Mouse (Mus musculus): ENCODE data around the gene Phldb1.

- TF ChIP-seq MYOG (IDR thresholded peaks at IDR 0.05; ENCODE audit: control insufficient read depth in 1 of 3, insufficient read depth in 1 of 3, insufficient read length in 2 of 3, low read depth in 2 of 3) (no peak), POLR2A (IDR thresholded peaks at IDR 0.05; ENCODE audit: insufficient read length, low read depth) (no peak), MAX (IDR thresholded peaks at IDR 0.05; ENCODE audit: low read depth) (no peak), MYOD1 (IDR thresholded peaks at IDR 0.05; ENCODE audit: control insufficient read depth in 1 of 3, insufficient read length in 2 of 3, low read depth in 2 of 3) (no peak)
These were observed 88.0 kb downstream of the Phldb1 start for GRCm38 (mm10) chr9:44647026-44647425.

All from myocyte (in vitro differentiated cells).